Mouse (Mus musculus) ES-CJ7 (cell line): ENCODE measurements around the gene Vsig8.

Experiments used
- DNase-seq: peaks from one replicate; pipeline ENCODE4 v3.0.0; 2011; ENCODE audit warnings: low read depth, low spot score

Vsig8 gene

DNA sequence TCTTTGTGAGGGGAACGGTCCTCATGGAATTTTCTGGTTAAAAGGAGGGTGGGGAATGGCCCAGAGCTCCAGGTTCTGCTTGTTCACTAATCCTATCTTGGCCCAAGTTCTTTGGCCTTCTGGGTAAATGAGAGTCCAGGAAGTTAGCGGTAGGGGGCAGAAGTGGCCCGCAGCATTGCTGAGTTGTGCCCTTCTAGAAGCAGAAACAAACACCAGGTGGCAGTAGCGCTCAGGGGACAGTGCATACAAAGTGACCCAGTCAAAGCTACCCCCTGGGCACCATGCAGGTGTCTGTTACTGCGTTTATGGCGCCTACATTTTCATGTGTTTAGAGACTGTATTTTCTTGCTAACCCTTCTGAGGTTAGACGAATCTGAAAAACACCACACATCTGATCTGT is 27.0 kb upstream of the Vsig8 start:
- peak; percentile 90 for DNase-seq

DNA sequence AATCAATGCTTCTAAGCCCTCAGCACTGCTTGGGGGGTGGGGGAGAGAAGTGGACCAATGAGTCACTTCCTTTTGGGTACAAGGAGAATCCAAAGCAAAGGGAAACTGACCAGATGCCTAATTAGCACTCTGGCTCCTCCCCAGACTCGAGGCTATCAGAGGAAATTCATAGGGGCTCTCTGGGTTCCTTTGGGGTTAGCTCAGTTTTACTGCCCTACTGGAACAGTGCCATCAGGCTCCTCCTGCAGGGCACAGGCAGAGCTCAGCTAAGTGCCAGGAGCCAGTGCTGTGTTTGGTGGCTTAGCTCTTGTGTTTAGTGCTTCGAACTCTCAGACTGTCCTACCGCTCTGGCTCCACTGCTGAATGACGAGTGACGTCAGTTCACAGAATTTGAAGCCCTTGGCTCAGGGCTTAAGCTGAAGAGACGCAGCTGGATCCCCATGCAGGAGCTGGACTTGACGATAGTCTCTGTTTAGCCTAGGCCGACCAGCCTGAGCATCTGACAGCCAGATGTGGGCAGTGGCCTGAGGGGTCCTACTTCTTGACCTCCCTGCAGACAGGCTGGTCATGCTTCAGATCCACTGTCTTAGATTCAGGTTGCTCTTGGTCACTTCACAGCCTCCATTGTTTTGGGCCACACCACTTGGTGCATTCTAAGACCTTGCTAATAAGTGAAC is 25.1 kb upstream of the Vsig8 start:
- no peak for DNase-seq

DNA sequence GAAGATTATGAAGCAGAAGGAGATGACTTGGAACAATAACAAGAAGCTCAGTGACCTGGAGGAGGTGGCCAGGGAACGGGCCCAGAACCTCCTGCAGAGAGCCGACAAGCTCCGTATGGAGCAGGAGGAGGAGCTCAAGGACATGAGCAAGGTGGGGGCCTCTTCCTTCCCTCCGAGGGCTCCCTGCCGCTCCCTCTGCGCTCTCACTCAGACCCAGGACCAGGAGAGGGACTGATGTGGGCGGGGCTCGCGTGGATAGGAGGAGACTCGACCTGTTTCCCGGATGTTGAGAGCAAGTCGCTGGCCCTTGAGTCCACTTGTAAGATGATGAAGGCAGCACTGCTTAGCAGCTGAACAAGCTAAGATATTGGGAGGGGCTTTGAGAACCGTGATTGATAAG is 23.2 kb upstream of the Vsig8 start:
- peak; percentile 82 for DNase-seq

DNA sequence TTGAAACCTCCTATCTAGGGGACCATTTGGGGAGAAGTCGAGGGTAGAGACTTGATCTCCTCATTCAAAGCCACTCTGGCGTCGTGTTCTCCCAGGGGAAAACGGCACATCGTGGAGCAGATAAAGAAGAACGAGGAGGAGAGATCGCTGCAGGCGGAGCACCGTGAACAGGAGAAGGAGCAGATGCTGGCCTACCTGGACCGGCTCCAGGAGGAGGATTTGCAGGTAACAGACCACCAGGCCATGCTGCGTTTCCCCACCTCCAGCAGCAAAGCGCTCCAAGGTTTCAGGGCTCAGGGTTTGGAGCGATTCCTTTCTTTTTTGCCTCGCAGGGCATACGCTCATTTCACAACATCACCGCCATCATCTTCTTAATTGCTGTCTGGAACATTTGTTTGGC is 20.6 kb upstream of the Vsig8 start:
- DNase-seq: no peak

DNA sequence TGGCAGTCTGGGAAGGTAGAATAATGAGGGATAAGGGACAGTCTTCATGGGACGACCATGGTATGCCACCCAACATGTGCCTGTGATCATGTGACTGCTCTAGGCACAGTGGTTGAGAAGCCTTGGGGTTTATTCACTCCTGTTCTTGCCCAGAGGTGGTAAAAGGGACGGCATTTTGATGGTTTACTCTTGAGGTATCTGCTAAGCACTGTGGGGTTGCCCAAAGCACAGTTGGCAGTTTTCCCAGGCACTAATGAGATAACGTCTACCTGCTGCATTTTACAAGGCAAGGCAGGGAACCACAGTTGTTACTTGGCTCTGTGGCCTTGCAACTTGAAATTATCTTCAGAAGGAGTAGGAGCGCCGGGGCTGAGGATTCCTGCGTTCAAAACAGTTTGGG is 15.9 kb upstream of the Vsig8 start:
- no peak for DNase-seq

DNA sequence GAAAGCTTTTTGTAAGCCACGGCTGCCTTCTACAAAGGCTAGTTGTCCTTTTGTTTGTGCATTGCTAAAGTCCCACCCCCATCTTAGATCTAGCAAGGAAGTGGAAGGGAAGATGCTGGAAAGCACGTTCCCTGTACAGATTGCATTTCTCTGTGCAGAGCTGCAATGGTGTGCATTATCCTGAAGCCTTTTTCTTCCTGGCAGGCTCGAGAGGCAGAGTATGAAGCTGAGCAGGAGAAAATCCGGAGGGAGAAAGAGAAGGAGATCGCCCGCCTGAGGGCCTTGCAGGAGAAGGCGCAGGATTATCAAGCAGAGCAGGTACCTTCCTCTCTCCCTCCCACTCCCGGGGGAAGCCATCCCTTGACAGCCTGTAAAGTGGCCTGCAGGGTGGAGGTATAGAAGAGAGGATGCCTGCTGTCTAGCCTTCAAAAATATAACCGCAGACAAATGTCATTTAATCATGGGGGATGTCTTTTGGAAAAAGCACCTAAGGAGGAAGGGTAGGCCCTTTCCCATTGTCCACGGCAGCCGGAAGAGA is 15.4 kb upstream of the Vsig8 start:
- no peak for DNase-seq

DNA sequence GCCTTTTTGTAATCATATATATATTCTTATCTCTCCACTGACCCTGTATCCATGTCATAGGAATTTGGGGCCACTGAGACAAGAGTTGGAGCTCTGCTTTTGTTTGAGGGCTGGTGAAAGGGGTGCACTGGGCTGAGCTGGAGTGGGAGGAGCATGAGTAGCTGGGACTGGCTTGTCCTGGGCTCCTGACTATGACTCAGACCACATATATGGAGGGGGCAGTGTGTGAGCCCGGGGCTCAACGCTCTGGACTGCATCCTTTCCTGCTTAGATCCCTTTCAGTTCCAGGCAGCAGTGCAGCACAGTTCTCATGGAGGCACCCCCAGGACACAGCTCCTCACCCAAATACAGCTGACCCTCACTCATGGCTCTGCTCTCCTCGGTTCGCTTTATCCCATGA is 9.7 kb upstream of the Vsig8 start:
- no peak for DNase-seq

DNA sequence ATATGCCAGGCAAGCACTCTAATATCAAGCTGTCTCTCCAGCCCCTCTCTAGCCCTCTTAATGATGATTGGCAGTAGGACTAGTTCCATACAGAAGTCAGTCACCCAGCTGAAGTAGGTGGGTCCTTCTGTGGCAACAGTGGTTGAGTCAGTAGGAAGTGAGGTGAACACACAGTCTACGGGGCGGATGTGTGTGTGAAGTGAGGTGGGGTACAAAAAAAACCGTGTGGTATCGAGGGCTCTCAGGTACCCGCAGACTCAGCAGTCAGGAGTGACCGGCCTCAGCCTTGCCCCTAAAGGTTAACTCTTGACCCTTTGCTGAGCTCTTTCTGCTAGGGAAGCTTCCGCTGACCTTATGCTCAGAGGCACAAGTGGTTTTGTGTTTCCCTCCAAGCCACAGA is 7.2 kb upstream of the Vsig8 start:
- DNase-seq: no peak

DNA sequence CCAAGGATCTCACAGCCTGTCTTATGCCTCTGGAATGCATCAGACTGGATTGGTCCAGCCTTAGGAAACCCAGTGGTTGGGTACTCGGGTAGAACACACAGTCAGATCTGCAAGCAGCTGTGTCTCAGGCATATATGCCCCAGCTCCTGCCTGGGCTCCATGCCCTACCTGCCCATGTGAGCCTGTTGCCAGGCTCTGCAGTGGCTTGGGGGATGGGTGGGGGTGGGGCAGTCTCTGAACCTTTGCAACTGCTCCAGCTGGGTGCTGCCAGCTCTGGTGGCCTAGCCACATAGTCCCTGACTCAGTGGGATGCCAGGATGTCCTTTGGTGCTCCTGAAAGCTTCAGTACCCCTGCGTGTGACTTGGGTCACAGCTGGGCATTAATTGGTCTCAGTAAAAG is 6.4 kb upstream of the Vsig8 start:
- DNase-seq: no peak

DNA sequence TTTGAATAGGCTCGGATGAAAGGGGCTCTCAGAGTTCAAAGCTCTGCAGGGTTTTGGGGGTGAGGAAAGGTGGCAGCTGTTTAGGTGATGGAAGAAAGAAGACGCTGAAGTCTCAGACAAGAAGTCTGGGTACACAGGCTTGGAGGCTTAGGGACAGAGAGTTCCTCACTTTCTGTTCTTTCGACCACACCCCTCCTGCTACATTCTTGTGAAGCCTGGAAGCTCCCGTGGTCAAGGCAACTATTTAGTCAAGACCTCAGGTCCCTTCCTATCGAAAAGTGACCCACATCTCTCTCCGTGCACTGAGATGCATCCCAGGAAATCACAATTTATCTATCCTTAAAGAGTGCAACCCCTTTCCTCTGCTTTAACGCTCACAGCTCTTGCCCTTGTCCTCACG is 6.0 kb upstream of the Vsig8 start:
- DNase-seq: no peak

DNA sequence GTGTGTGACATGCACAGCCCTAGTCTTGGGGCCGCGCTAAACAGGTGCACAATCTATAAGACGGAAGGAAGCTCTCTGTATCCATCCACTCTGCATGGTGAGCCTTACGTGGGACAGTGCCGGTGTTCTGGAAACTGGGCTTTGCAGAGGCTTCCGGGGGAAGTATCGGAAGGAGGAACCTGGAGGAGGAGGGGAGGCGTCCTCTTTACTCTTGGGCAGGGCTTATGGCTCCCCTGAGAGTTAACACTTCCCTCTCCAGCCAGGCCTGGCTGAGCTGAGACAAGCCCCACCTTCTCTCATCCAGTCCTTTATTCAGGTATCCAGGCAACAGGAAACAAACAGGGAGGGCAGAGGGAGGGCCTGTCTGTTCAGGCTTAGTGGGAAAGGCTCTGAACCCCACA is 5.2 kb upstream of the Vsig8 start:
- DNase-seq: peak; percentile 86

DNA sequence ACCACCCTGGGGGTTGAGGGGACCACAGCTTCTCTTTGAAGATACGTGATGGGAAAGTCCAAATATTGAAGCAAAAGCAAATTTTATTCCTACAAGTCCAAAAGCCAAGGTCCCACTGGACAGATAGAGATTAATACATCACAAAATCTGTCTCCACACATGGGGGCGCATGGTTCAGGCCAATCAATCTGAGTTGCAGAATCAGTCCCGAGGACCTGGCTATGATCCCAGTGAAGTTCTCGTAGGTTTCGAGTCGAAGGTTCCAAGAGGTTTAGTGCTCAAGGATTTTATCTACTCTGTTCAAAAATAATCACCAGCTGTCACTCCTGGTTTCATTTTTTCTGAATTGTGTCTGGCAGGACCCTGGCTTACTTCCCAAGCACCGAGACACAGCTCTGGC is 4.7 kb upstream of the Vsig8 start:
- DNase-seq: no peak

DNA sequence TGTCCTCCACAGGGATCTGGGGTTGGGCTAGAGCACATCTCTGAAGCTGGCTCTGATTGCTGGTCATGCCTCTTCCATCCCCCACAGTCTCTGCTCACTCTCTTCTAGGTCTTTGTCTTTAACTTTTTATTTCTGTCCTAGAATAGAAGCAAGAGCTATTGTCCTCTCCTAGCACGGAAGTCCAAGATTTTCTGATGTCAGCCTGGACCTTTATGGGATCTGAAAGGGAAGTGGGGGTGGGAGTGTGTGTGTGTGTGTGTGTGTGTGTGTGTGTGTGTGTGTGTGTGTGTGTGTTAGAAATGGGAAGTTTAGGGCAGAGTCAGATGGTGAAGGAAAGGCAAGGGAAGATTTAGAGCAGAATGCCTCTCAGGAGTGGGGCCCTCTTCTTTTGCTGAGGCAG is 3.1 kb upstream of the Vsig8 start:
- DNase-seq: no peak

DNA sequence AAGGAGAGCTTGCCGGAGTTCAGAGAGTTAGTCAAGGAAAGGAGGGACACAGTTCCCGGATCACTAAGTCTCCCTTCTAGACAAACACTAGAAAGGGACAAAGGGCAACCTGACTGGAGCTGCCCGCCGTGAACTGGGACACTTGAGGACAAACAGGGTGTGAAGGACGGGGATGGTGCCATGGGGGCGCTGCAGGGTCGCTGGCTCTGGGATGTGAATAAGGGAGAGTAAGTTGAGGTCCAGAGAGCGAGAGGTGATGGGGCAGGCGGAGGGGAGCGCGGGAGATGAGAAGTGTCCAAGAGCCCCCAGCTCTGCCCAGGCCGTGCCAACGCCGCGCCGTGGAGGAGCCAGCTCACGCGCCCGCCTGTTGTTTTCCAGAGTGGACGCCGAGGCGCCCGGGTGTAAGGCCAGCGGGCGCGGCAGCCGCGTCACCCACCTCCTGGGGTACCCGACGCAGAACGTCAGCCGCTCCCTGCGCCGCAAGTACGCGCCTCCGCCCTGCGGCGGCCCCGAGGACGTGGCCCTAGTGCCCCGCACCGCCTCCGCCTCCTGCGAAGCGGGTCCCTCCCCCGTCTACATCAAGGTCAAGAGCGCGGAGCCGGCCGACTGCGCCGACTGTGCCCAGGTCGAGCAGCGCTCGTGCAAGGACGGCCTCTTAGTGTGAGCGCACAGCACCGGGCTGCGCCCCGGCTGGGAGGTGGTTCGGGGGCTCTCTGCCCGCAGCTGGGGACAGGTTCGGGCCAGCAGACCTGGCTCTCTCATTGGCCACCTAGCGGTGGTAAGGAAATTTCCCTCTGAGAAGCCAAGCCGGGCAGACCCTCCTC is 7.1 kb downstream of the Vsig8 start:
- DNase-seq: peak; percentile 87

DNA sequence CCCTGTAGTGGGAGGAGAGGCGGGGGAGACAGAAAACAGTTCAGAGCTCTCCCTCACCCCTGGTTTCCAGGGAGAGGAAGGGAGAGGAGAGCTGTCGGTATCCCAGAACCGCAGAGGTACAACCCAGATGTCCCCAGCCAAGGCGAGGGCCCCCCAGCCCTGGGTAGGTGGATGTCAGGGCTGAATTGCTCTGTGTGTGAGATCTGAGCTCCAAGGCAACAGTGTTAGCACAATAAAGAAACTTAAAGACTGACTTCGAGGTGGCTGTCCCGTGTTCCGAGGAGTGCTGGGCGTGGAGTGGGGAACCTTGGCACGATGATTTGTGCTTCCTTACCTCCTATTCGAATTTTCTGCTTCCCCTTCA is 7.7 kb downstream of the Vsig8 start:
- no peak for DNase-seq

DNA sequence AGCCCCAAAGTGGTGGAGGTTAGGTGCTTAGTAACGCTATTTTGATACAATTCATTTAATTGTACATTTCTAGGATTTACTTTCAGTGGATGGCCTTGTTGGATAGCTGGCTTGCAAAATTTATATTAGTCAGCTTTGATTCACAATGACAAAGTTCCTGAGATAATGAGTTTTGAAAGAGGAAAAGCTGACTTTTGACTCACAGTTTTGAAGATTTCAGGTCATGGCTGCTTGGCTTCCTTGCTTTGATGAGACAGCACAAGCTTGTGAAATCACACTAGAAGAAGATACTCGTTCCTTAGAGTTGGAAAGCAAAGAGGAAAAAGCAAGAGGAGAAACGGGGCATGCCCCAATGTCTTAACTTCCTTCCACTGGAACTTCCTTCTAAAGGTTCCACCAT is 10.4 kb downstream of the Vsig8 start:
- no peak for DNase-seq

DNA sequence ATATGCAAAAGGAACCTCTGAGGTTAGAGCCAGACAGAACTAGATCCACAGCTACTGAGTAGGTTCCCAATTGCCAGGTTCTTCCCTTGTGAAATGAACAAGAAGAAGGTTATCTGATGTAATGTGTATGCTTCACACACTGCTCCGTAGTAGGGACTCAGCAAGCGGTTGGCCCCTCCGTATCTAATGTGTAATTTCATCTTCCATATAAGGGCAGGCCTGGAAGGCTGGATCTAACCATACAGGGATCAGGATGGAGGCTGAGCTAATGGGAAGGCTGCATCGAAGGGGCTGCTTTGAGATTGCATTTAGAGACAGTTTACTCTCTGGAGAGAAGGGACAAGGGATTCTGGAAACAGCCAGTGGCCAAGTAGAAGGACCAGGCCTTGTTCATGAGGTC is 12.0 kb downstream of the Vsig8 start:
- no peak for DNase-seq

DNA sequence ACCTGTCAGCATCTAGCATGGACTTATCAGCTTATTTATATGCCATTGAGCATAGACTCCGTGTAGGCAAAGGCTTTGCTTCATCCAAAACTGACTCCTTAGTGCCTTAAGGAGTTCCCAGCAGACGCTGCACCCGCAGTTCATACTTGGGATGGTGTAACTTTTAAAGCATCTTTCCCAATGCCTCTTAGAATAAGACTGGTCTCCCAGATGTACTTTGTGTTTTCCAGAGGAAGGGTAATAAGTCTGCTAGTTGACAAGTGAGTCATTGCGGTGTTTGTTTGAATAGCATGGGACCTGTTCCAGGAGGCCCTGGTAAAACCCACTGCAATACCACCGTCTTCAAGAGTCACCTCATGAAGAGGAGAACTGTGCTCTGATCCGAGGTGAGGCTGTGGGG is 24.4 kb downstream of the Vsig8 start:
- no peak for DNase-seq

DNA sequence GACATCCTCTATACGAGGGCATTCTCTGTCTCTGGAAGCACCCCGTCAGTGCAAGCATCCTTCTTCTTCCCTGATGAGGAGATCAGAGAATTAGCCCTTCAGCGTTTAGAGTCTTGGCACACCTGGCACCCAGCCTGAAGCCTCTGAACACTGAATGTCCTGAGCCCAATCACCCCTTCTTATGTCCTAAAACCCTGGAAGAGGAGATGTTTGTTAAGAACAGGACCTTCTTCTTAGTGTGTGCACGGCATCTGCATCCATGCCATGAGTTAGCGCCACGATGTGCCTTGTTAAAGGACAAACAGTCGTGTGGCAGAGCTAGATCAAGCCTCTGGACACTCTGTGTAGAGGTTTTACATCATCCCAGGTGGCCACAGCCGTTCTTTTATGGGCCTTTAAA is 26.7 kb downstream of the Vsig8 start:
- no peak for DNase-seq

DNA sequence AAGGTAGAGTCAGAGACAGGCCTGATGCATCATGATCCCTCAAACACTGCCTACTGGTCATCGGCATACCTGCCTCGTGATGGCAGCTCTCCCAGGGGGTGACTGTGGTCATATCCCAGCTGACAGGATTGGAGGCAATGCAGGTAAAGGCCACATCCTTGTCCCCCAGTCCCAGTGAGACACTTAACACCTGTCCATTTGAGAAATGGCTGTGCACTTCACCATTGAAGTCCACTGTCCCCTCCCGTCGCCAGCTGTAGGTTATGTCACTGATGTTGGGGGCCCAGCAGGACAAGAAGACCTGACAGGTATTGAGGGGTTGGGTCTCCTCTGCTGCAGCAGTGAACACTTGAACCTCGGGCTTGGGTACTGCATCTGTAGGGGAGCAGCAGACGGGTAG is 28.5 kb downstream of the Vsig8 start:
- DNase-seq: no peak

DNA sequence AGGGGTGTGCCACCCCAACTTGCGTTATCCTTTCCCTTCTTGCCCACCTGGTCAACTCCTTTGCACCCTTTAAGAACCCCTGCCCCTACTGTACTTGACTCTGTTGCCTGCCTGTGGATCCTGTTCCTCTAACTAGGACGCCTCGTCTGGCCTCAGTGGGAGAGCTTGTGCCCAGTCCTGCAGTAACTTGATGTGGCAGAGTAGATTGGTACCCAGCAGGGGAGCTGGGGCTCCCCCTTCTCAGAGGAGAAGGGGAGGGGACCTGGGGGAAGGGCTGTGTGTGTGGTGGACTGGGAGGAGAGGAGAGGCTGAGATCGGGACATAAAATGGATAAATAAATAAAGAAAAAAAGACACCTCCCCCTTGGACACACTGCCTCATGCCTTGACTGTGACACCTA is 29.3 kb downstream of the Vsig8 start:
- no peak for DNase-seq

DNA sequence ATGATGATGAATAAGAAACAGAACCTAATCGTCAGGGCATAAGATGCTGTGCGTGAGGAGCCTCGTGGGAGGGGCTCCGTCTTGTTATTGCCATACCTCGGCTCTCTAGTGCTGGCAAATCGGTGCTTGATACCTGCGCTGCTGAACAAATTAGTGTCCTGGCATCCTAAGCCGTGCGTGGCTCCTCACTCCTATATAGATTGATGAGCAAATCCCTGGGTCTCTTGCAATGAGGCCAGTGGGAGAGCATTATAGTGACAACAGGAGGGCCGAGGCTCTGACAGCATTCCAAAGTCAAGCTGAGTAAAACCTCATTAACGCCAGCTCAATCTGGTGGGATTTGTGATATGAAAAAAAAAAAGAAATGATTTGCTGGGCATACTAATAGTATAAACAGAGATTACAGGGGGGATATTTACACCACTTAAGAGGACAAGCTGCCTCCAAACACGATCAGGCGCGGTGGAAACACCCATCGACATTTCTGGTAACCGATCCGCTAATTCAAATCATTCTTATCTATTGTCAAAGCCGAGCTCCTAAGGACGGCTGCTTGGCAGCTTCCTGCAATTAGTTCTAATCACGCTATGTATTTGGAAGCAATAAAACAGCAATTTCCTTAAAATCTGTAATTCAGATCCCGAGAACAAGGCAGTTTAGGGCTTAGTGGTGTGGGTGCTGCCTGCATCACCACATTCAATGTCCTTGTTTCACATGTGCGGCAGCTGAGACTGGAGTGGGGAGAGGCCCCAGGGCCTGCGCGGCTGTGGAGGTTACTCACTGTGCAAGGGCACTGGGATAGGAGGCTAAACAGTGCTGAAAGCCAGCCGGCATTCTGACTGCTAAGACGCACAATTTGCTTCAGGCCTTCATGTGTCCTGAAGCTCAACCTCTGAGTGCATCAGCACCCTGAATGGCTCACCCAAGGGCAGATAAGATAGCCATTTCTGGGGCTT is 30.2 kb downstream of the Vsig8 start:
- DNase-seq: no peak
